Mouse (Mus musculus) olfactory bulb, adult 2 months (tissue): ENCODE data around the gene Chd4. TPM values are rescaled to one million over a fixed set of nuclear protein-coding genes. Genes with fewer than 3 reads are reported as not detected.
"Not testable (repeated sequence)": the region's sequence is repeated elsewhere in the genome, so short reads cannot be mapped to it uniquely, and the experiment has no call there.

ENCODE experiments used
- H3K27ac ChIP-seq: fragments of 200-500 bp; 2 replicates; pipeline ENCODE4 v1.5.1; 2012; ENCODE audit warnings: low read depth, low read length; ENCODE audit not compliant: insufficient read depth
- H3K4me1 ChIP-seq: fragments of 200-500 bp; 2 replicates; pipeline ENCODE4 v1.6.1; 2012; ENCODE audit warnings: low read length; ENCODE audit not compliant: control insufficient read depth, insufficient read depth
- H3K4me3 ChIP-seq: fragments of 200-500 bp; 2 replicates; pipeline ENCODE4 v1.5.1; 2012; ENCODE audit warnings: mild to moderate bottlenecking, low read depth, low read length, moderate library complexity; ENCODE audit not compliant: insufficient read depth
- CTCF ChIP-seq: fragments of 200-500 bp; IDR thresholded peaks from 2 replicates; pipeline ENCODE4 v1.5.1; 2012; ENCODE audit warnings: low read depth, mild to moderate bottlenecking, low read length, moderate library complexity; ENCODE audit not compliant: insufficient read depth
- POLR2A ChIP-seq: fragments of 200-500 bp; IDR thresholded peaks from 2 replicates; pipeline ENCODE4 v1.6.1; 2012; ENCODE audit warnings: mild to moderate bottlenecking, low read depth, low read length, moderate library complexity; ENCODE audit not compliant: insufficient read depth
- WGBS: fragments of 180-500 bp; shearing (Covaris S2); methylation state at CpG from one replicate; pipeline ENCODE4 v1.1.7; 2018; 5-methylcytosine and 5-hydroxymethylcytosine counted together
- polyA plus RNA-seq: library from polyadenylated mRNA; stranded (reverse); fragments of >200 nt; gene quantifications from 2 replicates; pipeline ENCODE4 v1.2.4, GENCODE M21; 2012; ENCODE audit warnings: low replicate concordance; ENCODE audit not compliant: missing spikeins, insufficient read depth, insufficient read length

Gene Chd4
- polyA plus RNA-seq, 1 experiment: 138 TPM

DNA sequence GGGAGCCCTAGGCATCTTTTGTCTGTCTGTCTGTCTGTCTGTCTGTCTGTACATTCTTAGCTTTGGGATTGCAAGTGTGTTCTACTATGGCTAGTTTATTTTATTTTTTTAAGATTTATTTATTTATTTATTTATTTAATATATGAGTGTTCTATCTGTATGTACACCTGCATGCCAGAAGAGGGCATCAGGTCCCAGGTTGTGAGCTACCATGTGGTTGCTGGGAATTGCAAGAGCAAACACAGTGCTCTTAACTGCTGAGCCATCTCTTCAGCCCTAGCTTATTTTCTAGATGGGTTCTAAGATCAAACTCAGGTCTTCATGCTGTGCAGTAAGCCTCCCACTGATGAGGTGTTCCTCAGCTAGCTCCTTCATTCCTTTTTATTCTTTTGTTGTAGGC, 58.8 kb downstream of the Chd4 start:
- Histone ChIP-seq H3K4me1 (peaks cover 26% of the 10 kb centered on the region), H3K4me3 (no peak overlapping the region)
- TF ChIP-seq POLR2A (no peak), CTCF (no peak)

DNA sequence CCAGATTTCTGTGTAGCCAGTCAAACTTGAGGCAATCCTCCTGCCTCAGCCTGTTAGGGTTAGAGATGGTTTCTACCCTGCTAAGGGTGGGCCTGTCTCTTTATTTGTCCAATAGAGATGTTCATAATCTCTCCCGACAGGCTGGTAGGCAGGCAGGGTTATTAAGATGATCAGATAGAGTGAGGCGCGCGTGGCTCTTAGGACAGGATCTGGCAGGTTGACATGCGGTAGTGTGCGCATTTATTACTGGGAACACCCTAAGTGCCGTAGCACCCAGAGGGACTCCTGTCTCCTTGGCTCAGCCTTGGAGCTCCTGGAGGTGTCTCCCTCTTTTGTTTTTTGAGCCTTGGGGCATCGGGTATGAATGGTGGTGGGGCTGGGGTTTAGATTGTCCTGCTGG, 59.5 kb downstream of the Chd4 start:
- 81% methylated on average over 8 of the region's 8 CpGs for WGBS
- H3K4me3 ChIP-seq: no peak overlapping the region
- TF ChIP-seq CTCF: no peak
- no peak for TF ChIP-seq POLR2A
- no peak overlapping the region for H3K27ac ChIP-seq
- peaks cover 25% of the 10 kb centered on the region for H3K4me1 ChIP-seq

More for the DNA sequence above, 58.8 kb downstream of the Chd4 start:
- H3K27ac ChIP-seq: no peak overlapping the region

DNA sequence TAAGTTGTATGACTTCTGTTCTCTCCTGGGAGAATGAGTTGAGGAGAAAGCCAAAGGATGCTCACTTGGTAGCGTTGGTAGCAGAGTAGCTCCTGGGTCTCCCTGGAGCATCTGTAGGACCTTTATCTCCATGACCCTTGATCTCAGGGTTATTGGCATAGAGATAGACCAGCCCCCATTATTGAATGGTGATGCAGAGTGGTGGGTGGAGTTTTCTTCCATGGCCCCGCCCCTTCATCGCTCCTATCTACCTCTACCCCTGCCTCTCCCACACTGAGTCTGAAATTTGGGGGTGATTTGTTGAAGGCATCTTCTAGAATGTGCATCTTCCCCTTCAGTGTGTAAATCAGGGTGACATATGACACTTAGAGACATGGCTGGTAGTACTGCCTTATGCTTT, 60.7 kb downstream of the Chd4 start:
- TF ChIP-seq CTCF: no peak
- TF ChIP-seq POLR2A: no peak
- 77% methylated on average over 3 of the region's 3 CpGs for whole genome bisulfite sequencing

DNA sequence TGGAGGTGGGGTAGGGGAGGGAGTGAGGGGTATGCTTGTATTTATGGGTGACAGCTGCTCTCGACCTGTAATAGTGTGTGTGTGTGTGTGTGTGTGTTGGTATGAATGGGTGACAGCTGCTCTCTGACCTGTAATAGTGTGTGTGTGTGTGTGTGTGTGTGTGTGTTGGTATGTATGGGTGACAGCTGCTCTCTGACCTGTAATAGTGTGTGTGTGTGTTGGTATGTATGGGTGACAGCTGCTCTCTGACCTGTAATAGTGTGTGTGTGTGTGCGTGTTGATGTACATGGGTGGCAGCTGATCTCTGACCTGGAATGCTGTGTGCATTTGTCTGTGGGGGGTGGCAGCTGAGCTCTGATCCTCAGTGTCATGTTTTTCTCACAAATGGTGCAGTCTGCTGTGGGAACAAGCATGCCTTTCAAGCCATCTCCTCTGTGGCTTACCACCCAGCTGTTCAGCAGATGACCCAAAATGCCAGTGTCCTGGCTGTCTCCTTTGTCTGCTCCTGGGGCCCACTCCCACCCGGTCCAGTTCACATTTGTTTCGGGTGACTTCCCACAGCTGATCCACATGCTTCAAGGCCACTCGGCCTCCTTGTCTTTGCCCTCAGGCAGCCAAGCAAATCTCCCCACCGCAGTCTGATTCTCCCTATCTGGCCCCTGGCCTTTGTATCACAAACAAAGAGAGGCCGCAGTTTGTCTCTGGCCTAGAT, 61.3 kb downstream of the Chd4 start:
- no peak overlapping the region for H3K4me3 ChIP-seq
- H3K27ac ChIP-seq: peak overlapping the region; percentile 38
- peaks cover 33% of the 10 kb centered on the region for H3K4me1 ChIP-seq
- WGBS: 53% methylated on average over 7 of the region's 7 CpGs
- TF ChIP-seq CTCF (no peak), POLR2A (no peak)

More for the DNA sequence above, 60.7 kb downstream of the Chd4 start:
- H3K4me1 ChIP-seq: peaks cover 32% of the 10 kb centered on the region
- no peak overlapping the region for H3K4me3 ChIP-seq
- no peak overlapping the region for H3K27ac ChIP-seq

DNA sequence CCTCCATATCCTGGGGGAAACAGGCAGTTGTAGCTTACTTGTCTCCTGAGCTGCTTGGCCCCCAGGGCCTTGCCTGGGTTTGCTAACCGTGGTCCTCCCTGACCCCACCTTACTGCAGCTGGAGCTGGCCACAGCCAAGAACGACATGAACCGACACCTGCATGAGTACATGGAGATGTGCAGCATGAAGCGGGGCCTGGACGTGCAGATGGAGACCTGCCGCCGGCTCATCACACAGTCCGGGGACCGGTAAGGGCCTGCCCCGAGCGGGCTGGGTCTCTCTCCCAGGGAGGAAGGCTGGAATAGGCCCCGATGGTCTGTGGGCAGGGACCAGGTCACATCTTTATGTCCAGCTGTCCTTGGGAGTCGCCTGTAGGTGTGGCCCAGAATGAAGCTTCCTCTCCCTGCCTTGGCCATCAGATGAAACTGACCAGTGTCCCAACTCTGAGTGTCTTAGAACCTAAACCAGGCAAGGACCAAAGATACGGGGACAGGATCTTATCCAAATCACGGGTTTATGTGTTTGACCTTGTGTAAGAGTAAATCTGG, 63.2 kb downstream of the Chd4 start:
- no peak overlapping the region for H3K4me3 ChIP-seq
- WGBS: 80% methylated on average over 15 of the region's 15 CpGs
- no peak for TF ChIP-seq POLR2A
- H3K27ac ChIP-seq: no peak overlapping the region
- H3K4me1 ChIP-seq: peaks cover 28% of the 10 kb centered on the region

DNA sequence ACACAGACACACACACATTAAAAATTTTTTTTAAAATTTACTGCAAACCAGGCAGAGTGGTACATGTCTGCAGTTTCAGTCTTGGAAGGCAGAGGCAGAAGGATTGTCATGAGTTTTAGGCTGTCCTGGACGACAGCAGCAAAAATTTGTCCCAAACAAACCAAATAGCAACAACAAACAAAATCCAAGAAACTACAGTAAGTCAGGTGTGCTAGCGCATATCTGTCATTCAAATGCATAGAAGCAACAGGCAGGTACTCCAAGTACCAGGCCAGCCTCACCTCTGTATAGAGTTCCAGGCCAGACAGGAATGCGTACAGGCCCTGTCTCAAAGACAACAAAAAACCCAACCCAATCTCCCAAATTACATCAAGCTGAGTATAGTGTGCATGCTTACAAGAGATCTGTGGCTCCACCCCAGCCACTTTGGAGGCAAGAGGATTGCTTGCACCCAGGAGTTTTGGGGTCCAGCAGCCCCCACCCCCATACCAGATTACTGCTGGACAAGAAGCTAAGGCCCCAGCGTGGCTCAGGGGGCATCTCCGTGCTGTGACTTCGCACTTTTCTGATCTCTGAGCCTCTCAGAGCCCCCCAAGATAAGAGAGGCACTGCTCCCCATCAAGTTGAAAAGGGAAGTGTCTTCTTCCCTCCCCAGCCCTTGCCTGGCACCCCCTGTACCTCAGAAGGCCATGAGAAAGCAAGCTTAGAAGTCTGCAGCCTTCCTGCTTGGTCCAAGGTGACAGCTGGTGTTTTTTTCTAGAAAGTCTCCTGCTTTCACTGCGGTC, 64.2 kb downstream of the Chd4 start:
- WGBS: 72% methylated on average over 7 of the region's 7 CpGs
- Histone ChIP-seq H3K4me3 (no peak overlapping the region), H3K27ac (no peak overlapping the region), H3K4me1 (peaks cover 29% of the 10 kb centered on the region)
- TF ChIP-seq POLR2A: no peak
- TF ChIP-seq CTCF: no peak

DNA sequence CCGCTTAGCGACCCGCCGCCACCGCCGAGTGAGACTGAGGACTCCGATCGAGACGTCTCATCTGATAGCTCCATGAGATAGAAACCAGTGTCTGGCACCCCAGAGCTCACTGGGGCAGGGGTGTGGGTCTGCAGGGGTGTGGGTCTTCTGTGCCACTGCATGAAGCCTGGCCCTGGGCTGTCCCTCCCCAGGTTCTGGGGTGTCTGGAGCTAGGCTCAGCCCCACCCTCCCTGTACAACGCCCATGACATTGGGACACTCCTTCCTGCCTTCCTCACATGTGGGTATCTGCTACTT, 64.7 kb downstream of the Chd4 start:
- Histone ChIP-seq H3K4me1 (peaks cover 29% of the 10 kb centered on the region), H3K4me3 (no peak overlapping the region), H3K27ac (no peak overlapping the region)
- no peak for TF ChIP-seq POLR2A
- TF ChIP-seq CTCF: no peak
- 44% methylated on average over 10 of the region's 10 CpGs for WGBS

DNA sequence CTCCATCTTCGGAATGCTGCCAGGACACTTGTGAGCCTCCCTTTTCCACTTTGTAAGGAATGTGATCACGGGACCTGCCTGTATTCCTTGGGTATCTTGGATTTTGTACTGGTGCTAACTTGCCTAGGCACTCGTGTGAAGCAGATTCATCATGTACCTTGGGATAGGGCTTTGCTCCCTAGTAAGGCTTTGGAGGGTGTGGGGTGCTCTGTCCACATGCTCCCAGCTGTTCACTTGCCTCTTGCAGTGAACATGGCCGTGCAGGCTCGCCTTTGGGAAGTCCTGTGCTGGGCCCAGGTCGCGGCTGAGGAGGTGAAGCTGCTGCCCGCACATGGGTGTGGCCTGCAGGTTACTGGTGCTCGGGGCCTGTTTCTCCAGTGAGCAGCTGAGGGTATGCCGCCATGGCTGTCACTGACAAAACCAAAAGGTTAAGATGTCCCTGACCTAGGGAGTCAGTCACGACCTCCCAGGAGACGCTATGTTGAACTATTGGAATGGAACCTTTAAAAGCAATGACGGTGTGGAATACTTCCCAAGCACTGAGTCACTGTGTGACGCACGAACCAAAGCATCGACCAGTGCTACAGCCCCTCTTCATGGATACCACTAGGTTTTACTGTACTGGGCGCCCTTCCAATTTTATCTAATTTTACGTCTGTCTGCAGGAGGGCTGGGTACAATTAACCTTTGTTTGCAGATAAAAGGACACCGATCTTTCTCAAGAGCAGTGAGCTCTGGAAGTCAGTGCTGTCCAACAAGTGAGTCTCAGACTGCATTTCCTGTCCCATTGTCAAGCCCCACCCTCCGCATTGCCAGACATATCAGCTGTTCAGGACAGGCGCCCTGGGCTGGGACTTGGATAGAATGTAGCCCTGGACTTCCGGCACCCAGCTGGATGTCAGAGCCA, 65.3 kb downstream of the Chd4 start:
- H3K27ac ChIP-seq: no peak overlapping the region
- peaks cover 30% of the 10 kb centered on the region for H3K4me1 ChIP-seq
- WGBS: 18% methylated on average over 22 of the region's 22 CpGs
- TF ChIP-seq CTCF (no peak), POLR2A (no peak)
- H3K4me3 ChIP-seq: no peak overlapping the region

DNA sequence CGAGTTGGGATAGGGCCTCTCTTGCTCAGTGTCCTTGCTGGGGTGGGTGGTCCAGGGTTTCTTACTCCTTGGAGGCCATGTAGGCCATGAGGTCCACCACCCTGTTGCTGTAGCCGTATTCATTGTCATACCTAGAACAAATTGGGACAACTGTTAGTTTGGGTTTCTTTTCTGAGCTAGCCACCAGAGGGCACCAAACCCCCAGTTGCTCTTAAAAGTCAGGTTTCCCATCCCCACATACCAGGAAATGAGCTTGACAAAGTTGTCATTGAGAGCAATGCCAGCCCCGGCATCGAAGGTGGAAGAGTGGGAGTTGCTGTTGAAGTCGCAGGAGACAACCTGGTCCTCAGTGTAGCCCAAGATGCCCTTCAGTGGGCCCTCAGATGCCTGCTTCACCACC, 66.2 kb downstream of the Chd4 start:
- not testable (repeated sequence) for H3K4me3 ChIP-seq, H3K27ac ChIP-seq
- WGBS: 4% methylated on average over 4 of the region's 5 CpGs
- peaks cover 39% of the 10 kb centered on the region for H3K4me1 ChIP-seq

DNA sequence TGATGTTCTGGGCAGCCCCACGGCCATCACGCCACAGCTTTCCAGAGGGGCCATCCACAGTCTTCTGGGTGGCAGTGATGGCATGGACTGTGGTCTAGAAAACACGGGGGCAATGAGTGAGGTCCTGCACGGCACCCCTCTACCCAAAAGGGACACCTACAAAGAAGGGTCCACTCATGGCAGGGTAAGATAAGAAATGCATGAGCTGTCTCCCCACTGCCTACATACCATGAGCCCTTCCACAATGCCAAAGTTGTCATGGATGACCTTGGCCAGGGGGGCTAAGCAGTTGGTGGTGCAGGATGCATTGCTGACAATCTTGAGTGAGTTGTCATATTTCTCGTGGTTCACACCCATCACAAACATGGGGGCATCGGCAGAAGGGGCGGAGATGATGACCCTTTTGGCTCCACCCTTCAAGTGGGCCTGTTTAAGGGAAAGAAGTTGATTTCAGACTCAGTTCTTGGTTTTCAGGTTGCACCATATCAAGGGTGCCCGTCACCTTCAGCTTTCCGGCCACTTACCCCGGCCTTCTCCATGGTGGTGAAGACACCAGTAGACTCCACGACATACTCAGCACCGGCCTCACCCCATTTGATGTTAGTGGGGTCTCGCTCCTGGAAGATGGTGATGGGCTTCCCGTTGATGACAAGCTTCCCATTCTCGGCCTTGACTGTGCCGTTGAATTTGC, 67.0 kb downstream of the Chd4 start:
- 65% methylated on average over 11 of the region's 16 CpGs for WGBS
- peaks cover 42% of the 10 kb centered on the region for H3K4me1 ChIP-seq
- H3K27ac ChIP-seq, H3K4me3 ChIP-seq: not testable (repeated sequence)
